Mouse (Mus musculus) kidney, embryonic 16.5 days (tissue): ENCODE measurements around the gene Dmrt1. TPM values are rescaled to one million over a fixed set of nuclear protein-coding genes. Genes with fewer than 3 reads are reported as not detected.

Experiments used
- ATAC-seq: fragments of 200-750 bp; cut with Nextera tagmentation; 2 replicates; pipeline ENCODE4 v1.8.0; 2017; ENCODE audit warnings: moderate TSS enrichment; ENCODE audit not compliant: low FRiP score, low TSS enrichment
- H3K27ac ChIP-seq: fragments of 300-500 bp; sonication (generic); 2 replicates; pipeline ENCODE4 v1.5.1; 2014; ENCODE audit warnings: low read length
- H3K27me3 ChIP-seq: fragments of 300-500 bp; sonication (generic); 2 replicates; pipeline ENCODE4 v1.6.1; 2014; ENCODE audit warnings: low read length, control low read depth, mixed read lengths; ENCODE audit not compliant: insufficient read depth
- H3K36me3 ChIP-seq: fragments of 300-500 bp; sonication (generic); 2 replicates; pipeline ENCODE4 v1.6.1; 2014; ENCODE audit warnings: low read length, control low read depth, mixed read lengths; ENCODE audit not compliant: insufficient read depth
- H3K4me1 ChIP-seq: fragments of 300-500 bp; sonication (generic); 2 replicates; pipeline ENCODE4 v1.6.1; 2014; ENCODE audit warnings: low read length, control low read depth, mixed read lengths; ENCODE audit not compliant: insufficient read depth
- H3K4me2 ChIP-seq: fragments of 300-500 bp; sonication (generic); replicated peaks from 2 replicates; pipeline ENCODE4 v1.6.1; 2014; ENCODE audit warnings: low read depth, low read length
- H3K4me3 ChIP-seq: fragments of 300-500 bp; sonication (generic); 2 replicates; pipeline ENCODE4 v1.5.1; 2014; ENCODE audit warnings: mild to moderate bottlenecking, low read length
- H3K9ac ChIP-seq: fragments of 300-500 bp; sonication (generic); replicated peaks from 2 replicates; pipeline ENCODE4 v1.6.1; 2014; ENCODE audit warnings: low read length
- H3K9me3 ChIP-seq: fragments of 300-500 bp; sonication (generic); 2 replicates; pipeline ENCODE4 v1.6.1; 2016; ENCODE audit warnings: low read length, control low read depth
- WGBS: fragments of 180-500 bp; shearing (Covaris S2); extraction: QIAGEN DNeasy Blood & Tissue Kit; methylation state at CpG from one replicate; pipeline ENCODE4 v1.1.7; 2014; 5-methylcytosine and 5-hydroxymethylcytosine counted together
- polyA plus RNA-seq: library from polyadenylated mRNA; unstranded; fragments of >200 nt; fragmentation: Nextera tagmentation; extraction: Ambion mirVana; gene quantifications from 2 replicates; pipeline ENCODE4 v1.2.1, GENCODE M21; 2015

The Dmrt1 gene
- polyA plus RNA-seq, 1 experiment from 2014 or later = not detected

DNA sequence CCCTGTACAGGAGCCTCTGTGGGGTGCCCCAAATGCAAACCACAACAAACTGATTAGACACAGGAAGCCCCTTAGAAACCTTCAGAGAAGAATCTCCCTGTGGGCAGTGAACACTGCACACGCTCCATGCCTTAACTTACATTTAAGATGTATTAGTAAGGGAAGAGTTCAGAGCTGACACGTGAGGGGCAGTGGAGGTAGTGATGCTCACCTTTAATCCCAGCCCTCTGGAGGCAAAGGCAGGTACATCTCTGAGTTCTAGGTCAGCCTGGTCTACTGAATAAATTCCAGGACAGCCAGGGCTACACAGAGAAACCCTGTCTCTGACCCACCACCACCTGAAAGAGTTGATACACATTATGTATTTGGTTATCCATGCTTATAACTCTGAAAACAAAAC lies 15.9 kb upstream of the Dmrt1 start:
- no peaks in the 10 kb centered on the region for H3K36me3 ChIP-seq
- no peak overlapping the region for H3K4me2 ChIP-seq
- H3K4me3 ChIP-seq = no peak overlapping the region
- no peak for ATAC-seq
- H3K9me3 ChIP-seq = no peaks in the 10 kb centered on the region
- peaks cover 17% of the 10 kb centered on the region for H3K27me3 ChIP-seq
- H3K4me1 ChIP-seq = 0 out of 2 replicates have a peak, but pooled peaks cover 2% of the 10 kb centered on the region
- H3K9ac ChIP-seq = no peak overlapping the region
- no peak overlapping the region for H3K27ac ChIP-seq
- 78% methylated on average over 2 of the region's 2 CpGs for WGBS

GRCm38 (mm10) chr19:25497434-25497833 lies 8.0 kb upstream of the Dmrt1 start:
- H3K27ac ChIP-seq = no peak overlapping the region
- H3K36me3 ChIP-seq = no peaks in the 10 kb centered on the region
- peaks cover 18% of the 10 kb centered on the region for H3K27me3 ChIP-seq
- ATAC-seq = no peak
- H3K4me2 ChIP-seq = no peak overlapping the region
- no peak overlapping the region for H3K9ac ChIP-seq
- no peaks in the 10 kb centered on the region for H3K9me3 ChIP-seq
- no peak overlapping the region for H3K4me3 ChIP-seq
- no peaks in the 10 kb centered on the region for H3K4me1 ChIP-seq
- WGBS = 73% methylated on average over 6 of the region's 6 CpGs

GRCm38 (mm10) chr19:25504878-25505277 lies 540 bp upstream of the Dmrt1 start:
- H3K27me3 ChIP-seq = peaks cover 78% of the 10 kb centered on the region

GRCm38 (mm10) chr19:25506616-25507015 lies 1.2 kb downstream of the Dmrt1 start:
- H3K9me3 ChIP-seq = peaks cover 7% of the 10 kb centered on the region; the same call in 1 of the 2 replicates
- no peak overlapping the region for H3K9ac ChIP-seq
- peak overlapping the region; percentile 41 for H3K4me2 ChIP-seq
- H3K4me1 ChIP-seq = peaks cover 11% of the 10 kb centered on the region; the same call in 1 of the 2 replicates
- ATAC-seq = no peak
- H3K36me3 ChIP-seq = no peaks in the 10 kb centered on the region
- peaks cover 80% of the 10 kb centered on the region for H3K27me3 ChIP-seq
- 3% methylated on average over 23 of the region's 23 CpGs for WGBS
- peak overlapping the region; percentile 36 for H3K4me3 ChIP-seq
- H3K27ac ChIP-seq = no peak overlapping the region

More at GRCm38 (mm10) chr19:25504878-25505277, 540 bp upstream of the Dmrt1 start:
- Histone ChIP-seq H3K36me3 (no peaks in the 10 kb centered on the region), H3K4me2 (no peak overlapping the region), H3K9me3 (peaks cover 7% of the 10 kb centered on the region; the same call in 1 of the 2 replicates), H3K27ac (no peak overlapping the region), H3K4me1 (peaks cover 11% of the 10 kb centered on the region; the same call in 1 of the 2 replicates), H3K4me3 (no peak overlapping the region), H3K9ac (no peak overlapping the region)
- WGBS = 29% methylated on average over 10 of the region's 10 CpGs
- ATAC-seq = no peak

GRCm38 (mm10) chr19:25514986-25515530 lies 9.6 kb downstream of the Dmrt1 start:
- H3K36me3 ChIP-seq = no peaks in the 10 kb centered on the region
- no peak; the same call in 1 of the 2 replicates for ATAC-seq
- H3K9me3 ChIP-seq = no peaks in the 10 kb centered on the region
- H3K9ac ChIP-seq = no peak overlapping the region
- no peaks in the 10 kb centered on the region for H3K4me1 ChIP-seq
- no peak overlapping the region for H3K4me2 ChIP-seq
- H3K27me3 ChIP-seq = peaks cover 22% of the 10 kb centered on the region
- 50% methylated on average over 11 of the region's 12 CpGs for WGBS
- H3K27ac ChIP-seq = no peak overlapping the region
- no peak overlapping the region for H3K4me3 ChIP-seq

GRCm38 (mm10) chr19:25524156-25524555 lies 18.7 kb downstream of the Dmrt1 start:
- H3K27ac ChIP-seq = no peak overlapping the region
- no peak overlapping the region for H3K4me3 ChIP-seq
- H3K36me3 ChIP-seq = no peaks in the 10 kb centered on the region
- H3K9me3 ChIP-seq = no peaks in the 10 kb centered on the region
- WGBS = 79% methylated on average over 6 of the region's 6 CpGs
- no peak overlapping the region for H3K4me2 ChIP-seq
- H3K9ac ChIP-seq = no peak overlapping the region
- no peaks in the 10 kb centered on the region for H3K27me3 ChIP-seq
- H3K4me1 ChIP-seq = no peaks in the 10 kb centered on the region
- no peak for ATAC-seq

DNA sequence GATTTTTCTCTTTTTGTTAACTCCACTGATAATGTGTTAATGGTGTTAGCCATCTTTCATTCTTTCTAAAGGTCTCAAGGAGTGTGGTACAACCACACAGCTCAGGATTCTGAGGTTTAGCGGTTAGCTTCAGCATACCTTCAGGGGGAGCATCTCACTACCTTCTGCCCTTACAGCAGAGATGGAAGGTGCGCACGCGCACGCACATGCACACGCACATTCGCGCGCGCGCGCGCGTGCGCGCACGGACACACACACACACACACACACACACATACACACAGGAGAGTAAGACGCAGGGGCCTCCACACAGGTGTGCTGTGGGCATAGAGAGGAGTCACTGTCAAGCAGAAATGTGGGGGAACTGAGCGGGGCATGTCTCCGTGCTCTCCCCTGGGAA lies 20.3 kb downstream of the Dmrt1 start:
- no peak overlapping the region for H3K9ac ChIP-seq
- H3K36me3 ChIP-seq = no peaks in the 10 kb centered on the region
- H3K27me3 ChIP-seq = no peaks in the 10 kb centered on the region
- H3K4me1 ChIP-seq = no peaks in the 10 kb centered on the region
- H3K9me3 ChIP-seq = no peaks in the 10 kb centered on the region
- ATAC-seq = no peak
- no peak overlapping the region for H3K4me3 ChIP-seq
- WGBS = 96% methylated on average over 20 of the region's 20 CpGs
- no peak overlapping the region for H3K4me2 ChIP-seq
- H3K27ac ChIP-seq = no peak overlapping the region

DNA sequence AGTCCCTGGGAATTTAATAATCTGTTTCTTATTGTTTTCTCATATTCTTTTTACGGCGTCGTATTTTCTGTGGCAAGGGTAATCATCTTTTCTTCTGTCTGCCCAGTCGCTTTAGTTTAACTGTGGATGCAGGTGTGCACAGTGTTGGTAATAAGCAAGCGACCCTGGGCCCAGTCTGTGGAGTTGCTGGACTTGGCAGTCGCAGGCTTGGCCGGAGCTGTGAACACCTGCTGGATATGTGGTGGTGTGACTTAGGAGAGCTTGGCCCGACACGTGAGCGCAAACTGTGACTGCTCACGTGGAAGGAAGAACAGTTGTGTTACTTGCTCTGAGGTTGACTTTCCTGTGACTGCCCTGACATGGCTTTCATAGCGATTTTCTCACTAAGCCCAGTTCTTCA lies 24.3 kb downstream of the Dmrt1 start:
- 68% methylated on average over 12 of the region's 12 CpGs for WGBS
- H3K4me1 ChIP-seq = no peaks in the 10 kb centered on the region
- no peaks in the 10 kb centered on the region for H3K36me3 ChIP-seq
- peaks cover 7% of the 10 kb centered on the region; the same call in 1 of the 2 replicates for H3K9me3 ChIP-seq
- no peak overlapping the region for H3K4me3 ChIP-seq
- H3K9ac ChIP-seq = no peak overlapping the region
- no peak for ATAC-seq
- no peaks in the 10 kb centered on the region for H3K27me3 ChIP-seq
- no peak overlapping the region for H3K4me2 ChIP-seq
- no peak overlapping the region for H3K27ac ChIP-seq

- WGBS = 34% methylated on average over 13 of the region's 13 CpGs
- peak; percentile 59 for ATAC-seq
- Histone ChIP-seq H3K4me2 (no peak overlapping the region), H3K9me3 (0 out of 2 replicates have a peak, but pooled peaks cover 4% of the 10 kb centered on the region), H3K36me3 (no peaks in the 10 kb centered on the region), H3K4me1 (no peaks in the 10 kb centered on the region), H3K27ac (no peak overlapping the region), H3K27me3 (peaks cover 27% of the 10 kb centered on the region), H3K9ac (no peak overlapping the region), H3K4me3 (no peak overlapping the region)
Measured at GRCm38 (mm10) chr19:25545714-25546340, 40.4 kb downstream of the Dmrt1 start.

DNA sequence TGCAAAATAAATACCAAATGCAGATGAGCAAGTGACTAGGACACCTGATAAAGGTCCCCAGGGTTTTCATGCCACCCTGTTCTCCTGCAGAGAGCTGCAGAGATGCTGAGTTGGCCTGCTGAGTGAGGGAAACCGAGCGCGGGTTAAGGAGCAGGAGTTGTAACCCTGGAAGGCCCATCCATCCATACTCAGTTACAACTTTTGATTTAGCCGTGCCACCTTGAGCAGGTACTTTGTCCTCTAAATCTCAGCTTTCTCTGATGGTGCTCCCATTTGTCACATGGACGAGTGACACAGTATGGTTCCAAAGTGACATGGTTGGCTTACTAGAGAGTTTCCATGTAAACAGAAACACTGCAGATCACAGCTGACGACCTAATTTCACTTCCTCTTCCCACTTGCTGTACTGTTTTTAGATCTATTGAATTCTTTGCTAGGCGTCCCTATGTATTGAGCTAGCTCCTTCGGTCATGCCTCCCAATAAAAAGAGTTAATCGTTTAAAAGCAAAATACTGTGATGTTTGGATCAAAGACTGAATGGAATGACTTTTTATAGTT lies 41.7 kb downstream of the Dmrt1 start:
- H3K27ac ChIP-seq = no peak overlapping the region
- H3K4me1 ChIP-seq = no peaks in the 10 kb centered on the region
- H3K36me3 ChIP-seq = no peaks in the 10 kb centered on the region
- peaks cover 32% of the 10 kb centered on the region for H3K27me3 ChIP-seq
- no peak overlapping the region for H3K4me2 ChIP-seq
- no peak overlapping the region for H3K9ac ChIP-seq
- no peak overlapping the region for H3K4me3 ChIP-seq
- H3K9me3 ChIP-seq = 0 out of 2 replicates have a peak, but pooled peaks cover 4% of the 10 kb centered on the region
- no peak for ATAC-seq
- 77% methylated on average over 9 of the region's 9 CpGs for WGBS
